Mouse (Mus musculus): ENCODE measurements around the gene Agbl3. TPM values are rescaled to one million over a fixed set of nuclear protein-coding genes. Genes with fewer than 3 reads are reported as not detected.

Gene Agbl3
- polyA plus RNA-seq, 1 experiment, result 2.9 TPM

DNA sequence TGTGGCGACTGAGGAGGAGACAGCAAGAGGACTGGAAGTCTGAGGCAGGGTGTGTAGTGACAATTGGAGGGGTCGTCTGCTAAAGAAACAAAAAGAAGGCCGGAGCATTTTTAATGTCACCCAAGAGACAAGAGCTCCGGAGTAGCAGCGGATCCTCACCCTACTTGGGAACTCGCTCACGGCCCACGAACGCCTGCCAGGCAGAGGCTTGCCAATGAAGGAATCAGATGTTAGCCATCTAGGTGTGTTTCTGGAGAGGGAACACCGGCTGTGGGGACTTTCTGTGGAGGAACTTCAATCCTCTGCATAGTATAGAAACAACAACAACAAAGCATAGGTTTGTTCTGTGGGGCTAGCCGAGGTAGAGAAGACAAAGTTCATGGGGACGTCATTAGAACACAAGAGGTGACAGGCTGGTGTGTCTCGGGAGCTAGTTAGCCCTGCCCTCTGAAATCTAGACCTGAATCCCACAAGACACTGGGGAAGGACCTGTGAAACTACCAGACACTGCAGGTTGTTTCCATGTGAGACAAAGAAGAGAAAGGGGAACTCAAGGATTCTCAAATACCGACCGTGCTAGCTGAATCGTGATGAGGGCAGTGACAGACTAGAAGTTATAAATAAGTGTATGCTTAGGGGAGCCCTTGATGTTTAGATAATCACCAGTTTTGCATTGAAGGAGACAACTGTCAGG lies 87.2 kb downstream of the Agbl3 start:
- H3K9me3 ChIP-seq (replicated peaks; ENCODE audit: control insufficient read depth, insufficient read depth, low read length, poor library complexity, severe bottlenecking), result no peaks in the 10 kb centered on the region
- H3K36me3 ChIP-seq (ENCODE audit: control insufficient read depth, insufficient read depth, low read length, poor library complexity, severe bottlenecking), result no peaks in the 10 kb centered on the region
- H3K27me3 ChIP-seq (ENCODE audit: control insufficient read depth, insufficient read depth, low read length, poor library complexity, severe bottlenecking), result no peaks in the 10 kb centered on the region
- H3K4me3 ChIP-seq (ENCODE audit: low read depth, low read length), result no peak overlapping the region
- TF ChIP-seq POLR2A (IDR thresholded peaks at IDR 0.05; ENCODE audit: insufficient read depth, low read length), result no peak
- TF ChIP-seq EP300 (IDR thresholded peaks at IDR 0.05; ENCODE audit: insufficient read depth, low read depth, low read length), result no peak
- no peak for TF ChIP-seq CTCF (IDR thresholded peaks at IDR 0.05; ENCODE audit: low read depth, low read length)
- no peak overlapping the region for H3K9ac ChIP-seq (ENCODE audit: low read depth, poor library complexity, severe bottlenecking)
- H3K27ac ChIP-seq (ENCODE audit: insufficient read depth, low read length), result no peak overlapping the region
- peaks cover 7% of the 10 kb centered on the region for H3K4me1 ChIP-seq (ENCODE audit: control insufficient read depth, insufficient read depth, low read length)

GRCm38 (mm10) chr6:34867995-34868350 lies 87.7 kb downstream of the Agbl3 start:
- H3K27ac ChIP-seq (ENCODE audit: insufficient read depth, low read length), result no peak overlapping the region
- peaks cover 7% of the 10 kb centered on the region for H3K4me1 ChIP-seq (ENCODE audit: control insufficient read depth, insufficient read depth, low read length)
- no peak overlapping the region for H3K4me3 ChIP-seq (ENCODE audit: low read depth, low read length)
- no peaks in the 10 kb centered on the region for H3K27me3 ChIP-seq (ENCODE audit: control insufficient read depth, insufficient read depth, low read length, poor library complexity, severe bottlenecking)
- H3K9ac ChIP-seq (ENCODE audit: low read depth, poor library complexity, severe bottlenecking), result no peak overlapping the region
- no peak for TF ChIP-seq CTCF (IDR thresholded peaks at IDR 0.05; ENCODE audit: low read depth, low read length)
- TF ChIP-seq POLR2A (IDR thresholded peaks at IDR 0.05; ENCODE audit: insufficient read depth, low read length), result no peak
- no peak for TF ChIP-seq EP300 (IDR thresholded peaks at IDR 0.05; ENCODE audit: insufficient read depth, low read depth, low read length)
- no peaks in the 10 kb centered on the region for H3K9me3 ChIP-seq (replicated peaks; ENCODE audit: control insufficient read depth, insufficient read depth, low read length, poor library complexity, severe bottlenecking)
- H3K36me3 ChIP-seq (ENCODE audit: control insufficient read depth, insufficient read depth, low read length, poor library complexity, severe bottlenecking), result no peaks in the 10 kb centered on the region

DNA sequence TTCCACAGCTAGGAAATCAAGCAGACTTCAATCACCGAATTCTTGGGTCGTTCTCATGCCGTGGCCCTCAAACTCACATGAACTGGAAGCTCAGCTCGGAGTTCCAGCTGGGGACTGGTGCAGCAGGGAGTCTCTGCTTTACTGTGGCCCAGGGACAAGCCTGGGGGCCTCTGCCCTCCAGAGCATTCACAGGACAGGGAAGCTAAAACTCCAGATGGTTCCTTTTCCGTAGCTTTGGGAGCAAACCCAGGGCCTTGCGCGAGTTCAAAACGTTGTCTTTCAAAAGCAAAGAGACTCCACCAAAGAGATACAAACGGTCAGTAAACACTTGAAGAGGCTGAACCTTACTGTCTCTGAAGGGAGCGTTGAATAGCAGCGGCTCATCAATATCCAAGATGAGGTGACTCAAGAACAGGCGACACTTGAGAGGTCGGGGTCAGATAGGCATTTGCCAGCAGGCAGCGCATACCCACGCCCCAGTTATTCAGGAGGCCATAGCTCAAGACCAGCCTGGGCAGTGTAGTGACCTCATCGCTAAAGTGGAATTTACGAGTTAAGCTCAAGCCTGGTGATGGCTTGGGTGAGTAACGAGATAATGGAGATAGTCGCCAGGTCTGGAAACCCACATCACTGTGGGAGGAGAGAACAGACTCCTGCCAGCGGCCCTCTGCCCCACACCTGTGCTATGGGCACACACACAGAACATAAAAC lies 88.4 kb downstream of the Agbl3 start:
- Histone ChIP-seq H3K4me3 (ENCODE audit: low read depth, low read length) (no peak overlapping the region), H3K36me3 (ENCODE audit: control insufficient read depth, insufficient read depth, low read length, poor library complexity, severe bottlenecking) (no peaks in the 10 kb centered on the region), H3K9me3 (replicated peaks; ENCODE audit: control insufficient read depth, insufficient read depth, low read length, poor library complexity, severe bottlenecking) (no peaks in the 10 kb centered on the region), H3K9ac (ENCODE audit: low read depth, poor library complexity, severe bottlenecking) (no peak overlapping the region), H3K27ac (ENCODE audit: insufficient read depth, low read length) (no peak overlapping the region), H3K27me3 (ENCODE audit: control insufficient read depth, insufficient read depth, low read length, poor library complexity, severe bottlenecking) (no peaks in the 10 kb centered on the region), H3K4me1 (ENCODE audit: control insufficient read depth, insufficient read depth, low read length) (peaks cover 7% of the 10 kb centered on the region)
- TF ChIP-seq POLR2A (IDR thresholded peaks at IDR 0.05; ENCODE audit: insufficient read depth, low read length) (no peak), CTCF (IDR thresholded peaks at IDR 0.05; ENCODE audit: low read depth, low read length) (no peak), EP300 (IDR thresholded peaks at IDR 0.05; ENCODE audit: insufficient read depth, low read depth, low read length) (no peak)

- Histone ChIP-seq H3K36me3 (ENCODE audit: control insufficient read depth, insufficient read depth, low read length, poor library complexity, severe bottlenecking) (no peaks in the 10 kb centered on the region), H3K4me3 (ENCODE audit: low read depth, low read length) (no peak overlapping the region), H3K27ac (ENCODE audit: insufficient read depth, low read length) (no peak overlapping the region), H3K9me3 (replicated peaks; ENCODE audit: control insufficient read depth, insufficient read depth, low read length, poor library complexity, severe bottlenecking) (no peaks in the 10 kb centered on the region), H3K9ac (ENCODE audit: low read depth, poor library complexity, severe bottlenecking) (no peak overlapping the region), H3K4me1 (ENCODE audit: control insufficient read depth, insufficient read depth, low read length) (peaks cover 7% of the 10 kb centered on the region), H3K27me3 (ENCODE audit: control insufficient read depth, insufficient read depth, low read length, poor library complexity, severe bottlenecking) (no peaks in the 10 kb centered on the region)
- no peak for TF ChIP-seq CTCF (IDR thresholded peaks at IDR 0.05; ENCODE audit: low read depth, low read length)
- no peak for TF ChIP-seq EP300 (IDR thresholded peaks at IDR 0.05; ENCODE audit: insufficient read depth, low read depth, low read length)
Measured at GRCm38 (mm10) chr6:34869225-34869915, 89.1 kb downstream of the Agbl3 start.

DNA sequence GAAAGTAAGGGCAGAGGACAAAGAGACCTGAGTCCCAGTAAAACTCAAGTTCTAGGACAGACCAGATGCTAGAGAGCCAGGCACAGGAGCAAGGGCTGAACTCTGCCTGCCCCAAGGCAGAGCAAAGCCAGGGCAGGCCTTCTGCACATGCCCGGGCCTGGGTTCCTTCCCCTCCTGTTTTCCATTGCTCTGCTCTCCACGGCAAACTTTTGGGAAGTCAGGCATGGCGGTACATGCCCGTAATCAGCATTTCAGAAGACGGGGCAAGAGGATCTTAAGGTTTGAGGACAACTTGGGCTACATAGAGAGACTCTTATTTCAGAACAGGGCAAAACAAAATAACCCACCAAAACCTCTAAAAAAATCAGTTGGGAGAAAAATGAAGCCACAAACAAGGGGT lies 89.9 kb downstream of the Agbl3 start:
- no peaks in the 10 kb centered on the region for H3K36me3 ChIP-seq (ENCODE audit: control insufficient read depth, insufficient read depth, low read length, poor library complexity, severe bottlenecking)

GRCm38 (mm10) chr6:34870724-34871123 lies 90.5 kb downstream of the Agbl3 start:
- no peaks in the 10 kb centered on the region for H3K9me3 ChIP-seq (replicated peaks; ENCODE audit: control insufficient read depth, insufficient read depth, low read length, poor library complexity, severe bottlenecking)
- H3K27ac ChIP-seq (ENCODE audit: insufficient read depth, low read length), result no peak overlapping the region
- no peaks in the 10 kb centered on the region for H3K27me3 ChIP-seq (ENCODE audit: control insufficient read depth, insufficient read depth, low read length, poor library complexity, severe bottlenecking)
- no peak overlapping the region for H3K9ac ChIP-seq (ENCODE audit: low read depth, poor library complexity, severe bottlenecking)
- no peak overlapping the region for H3K4me3 ChIP-seq (ENCODE audit: low read depth, low read length)
- TF ChIP-seq EP300 (IDR thresholded peaks at IDR 0.05; ENCODE audit: insufficient read depth, low read depth, low read length), result no peak
- TF ChIP-seq POLR2A (IDR thresholded peaks at IDR 0.05; ENCODE audit: insufficient read depth, low read length), result no peak
- no peak for TF ChIP-seq CTCF (IDR thresholded peaks at IDR 0.05; ENCODE audit: low read depth, low read length)
- peaks cover 6% of the 10 kb centered on the region for H3K4me1 ChIP-seq (ENCODE audit: control insufficient read depth, insufficient read depth, low read length)
- H3K36me3 ChIP-seq (ENCODE audit: control insufficient read depth, insufficient read depth, low read length, poor library complexity, severe bottlenecking), result no peaks in the 10 kb centered on the region

More for the DNA sequence above, 89.9 kb downstream of the Agbl3 start:
- Histone ChIP-seq H3K4me1 (ENCODE audit: control insufficient read depth, insufficient read depth, low read length) (peaks cover 7% of the 10 kb centered on the region), H3K27me3 (ENCODE audit: control insufficient read depth, insufficient read depth, low read length, poor library complexity, severe bottlenecking) (no peaks in the 10 kb centered on the region), H3K9me3 (replicated peaks; ENCODE audit: control insufficient read depth, insufficient read depth, low read length, poor library complexity, severe bottlenecking) (no peaks in the 10 kb centered on the region), H3K4me3 (ENCODE audit: low read depth, low read length) (no peak overlapping the region), H3K27ac (ENCODE audit: insufficient read depth, low read length) (no peak overlapping the region), H3K9ac (ENCODE audit: low read depth, poor library complexity, severe bottlenecking) (no peak overlapping the region)
- no peak for TF ChIP-seq POLR2A (IDR thresholded peaks at IDR 0.05; ENCODE audit: insufficient read depth, low read length)
- no peak for TF ChIP-seq EP300 (IDR thresholded peaks at IDR 0.05; ENCODE audit: insufficient read depth, low read depth, low read length)
- no peak for TF ChIP-seq CTCF (IDR thresholded peaks at IDR 0.05; ENCODE audit: low read depth, low read length)

Measured in ES-Bruce4 (cell line).